Mouse (Mus musculus): ENCODE results near the gene Fig4.

- TF ChIP-seq POLR2A (IDR thresholded peaks at IDR 0.05; ENCODE audit: low read depth, low read length) (no peak), CTCF (IDR thresholded peaks at IDR 0.05; ENCODE audit: extremely low read depth, insufficient read depth, insufficient read length, insufficient replicate concordance) (no peak)
These were observed 12.0 kb downstream of the Fig4 start for GRCm38 (mm10) chr10:41291021-41291420.
